Mouse (Mus musculus): ENCODE data around the gene Hfe. TPM values are rescaled to one million over a fixed set of nuclear protein-coding genes. Genes with fewer than 3 reads are reported as not detected.

Hfe gene
- polyA plus RNA-seq, 1 experiment from 2014 or later: 11.7 TPM

- 49% methylated on average over 15 of the region's 15 CpGs for WGBS
- Histone ChIP-seq H3K9me3 (replicated peaks; ENCODE audit: control insufficient read depth, low read length) (no peaks in the 10 kb centered on the region), H3K36me3 (ENCODE audit: control insufficient read depth, insufficient read depth) (no peaks in the 10 kb centered on the region), H3K4me2 (ENCODE audit: low read depth, low read length) (peak overlapping the region; percentile 29), H3K4me3 (ENCODE audit: low read length) (no peak overlapping the region), H3K27me3 (ENCODE audit: control insufficient read depth, insufficient read depth, low read length) (no peaks in the 10 kb centered on the region), H3K9ac (ENCODE audit: low read length) (no peak overlapping the region), H3K27ac (ENCODE audit: low read length) (0 out of 2 replicates have a peak overlapping the region, but pooled peaks have one; percentile 5), H3K4me1 (ENCODE audit: control insufficient read depth, insufficient read depth, low read length) (peaks cover 6% of the 10 kb centered on the region; the same call in 1 of the 2 replicates)
- no peak for ATAC-seq (replicated peaks; ENCODE audit: extremely low read depth, insufficient read depth, low FRiP score)
Observed at GRCm38 (mm10) chr13:23696061-23696474, 14.6 kb downstream of the Hfe start.

GRCm38 (mm10) chr13:23695514-23695913, 15.1 kb downstream of the Hfe start, which contains the start of gene Hist1h1t:
TSS of gene Hist1h1t (plus strand) at chr13:23695814.
- ATAC-seq (replicated peaks; ENCODE audit: extremely low read depth, insufficient read depth, low FRiP score): no peak
- Histone ChIP-seq H3K4me1 (ENCODE audit: control insufficient read depth, insufficient read depth, low read length) (peaks cover 6% of the 10 kb centered on the region; the same call in 1 of the 2 replicates), H3K4me3 (ENCODE audit: low read length) (no peak within 1 kb of the TSS), H3K4me2 (ENCODE audit: low read depth, low read length) (peak within 1 kb of the TSS; percentile 29), H3K27me3 (ENCODE audit: control insufficient read depth, insufficient read depth, low read length) (no peaks in the 10 kb centered on the region), H3K27ac (ENCODE audit: low read length) (0 out of 2 replicates have a peak within 1 kb of the TSS, but pooled peaks have one; percentile 5), H3K9me3 (replicated peaks; ENCODE audit: control insufficient read depth, low read length) (no peaks in the 10 kb centered on the region), H3K36me3 (ENCODE audit: control insufficient read depth, insufficient read depth) (no peaks in the 10 kb centered on the region), H3K9ac (ENCODE audit: low read length) (no peak within 1 kb of the TSS)
- WGBS: 48% methylated on average over 13 of the region's 13 CpGs

GRCm38 (mm10) chr13:23694956-23695355, 15.7 kb downstream of the Hfe start:
- no peaks in the 10 kb centered on the region for H3K9me3 ChIP-seq (replicated peaks; ENCODE audit: control insufficient read depth, low read length)
- H3K4me1 ChIP-seq (ENCODE audit: control insufficient read depth, insufficient read depth, low read length): peaks cover 6% of the 10 kb centered on the region; the same call in 1 of the 2 replicates
- no peaks in the 10 kb centered on the region for H3K36me3 ChIP-seq (ENCODE audit: control insufficient read depth, insufficient read depth)
- H3K9ac ChIP-seq (ENCODE audit: low read length): no peak overlapping the region
- no peak overlapping the region for H3K4me3 ChIP-seq (ENCODE audit: low read length)
- no peak overlapping the region for H3K4me2 ChIP-seq (ENCODE audit: low read depth, low read length)
- no peak overlapping the region for H3K27ac ChIP-seq (ENCODE audit: low read length)
- whole genome bisulfite sequencing: 90% methylated on average over 9 of the region's 9 CpGs
- ATAC-seq (replicated peaks; ENCODE audit: extremely low read depth, insufficient read depth, low FRiP score): no peak
- no peaks in the 10 kb centered on the region for H3K27me3 ChIP-seq (ENCODE audit: control insufficient read depth, insufficient read depth, low read length)

- no peaks in the 10 kb centered on the region for H3K27me3 ChIP-seq (ENCODE audit: control insufficient read depth, insufficient read depth, low read length)
- 73% methylated on average over 6 of the region's 6 CpGs for WGBS
Observed at GRCm38 (mm10) chr13:23693856-23694440, 16.7 kb downstream of the Hfe start.

GRCm38 (mm10) chr13:23689459-23689858, 21.2 kb downstream of the Hfe start:
- H3K4me2 ChIP-seq (ENCODE audit: low read depth, low read length): no peak overlapping the region
- no peaks in the 10 kb centered on the region for H3K9me3 ChIP-seq (replicated peaks; ENCODE audit: control insufficient read depth, low read length)
- no peak overlapping the region for H3K27ac ChIP-seq (ENCODE audit: low read length)
- H3K9ac ChIP-seq (ENCODE audit: low read length): no peak overlapping the region
- no peaks in the 10 kb centered on the region for H3K27me3 ChIP-seq (ENCODE audit: control insufficient read depth, insufficient read depth, low read length)
- no peak overlapping the region for H3K4me3 ChIP-seq (ENCODE audit: low read length)
- ATAC-seq (replicated peaks; ENCODE audit: extremely low read depth, insufficient read depth, low FRiP score): no peak
- peaks cover 10% of the 10 kb centered on the region; the same call in 1 of the 2 replicates for H3K4me1 ChIP-seq (ENCODE audit: control insufficient read depth, insufficient read depth, low read length)
- H3K36me3 ChIP-seq (ENCODE audit: control insufficient read depth, insufficient read depth): no peaks in the 10 kb centered on the region
- WGBS: 46% methylated on average over 2 of the region's 2 CpGs

More at GRCm38 (mm10) chr13:23693856-23694440, 16.7 kb downstream of the Hfe start:
- Histone ChIP-seq H3K4me2 (ENCODE audit: low read depth, low read length) (no peak overlapping the region), H3K4me1 (ENCODE audit: control insufficient read depth, insufficient read depth, low read length) (peaks cover 5% of the 10 kb centered on the region; the same call in 1 of the 2 replicates), H3K27ac (ENCODE audit: low read length) (no peak overlapping the region), H3K4me3 (ENCODE audit: low read length) (no peak overlapping the region), H3K9me3 (replicated peaks; ENCODE audit: control insufficient read depth, low read length) (no peaks in the 10 kb centered on the region), H3K36me3 (ENCODE audit: control insufficient read depth, insufficient read depth) (no peaks in the 10 kb centered on the region), H3K9ac (ENCODE audit: low read length) (no peak overlapping the region)
- ATAC-seq (replicated peaks; ENCODE audit: extremely low read depth, insufficient read depth, low FRiP score): no peak

- Histone ChIP-seq H3K9me3 (replicated peaks; ENCODE audit: control insufficient read depth, low read length) (no peaks in the 10 kb centered on the region), H3K9ac (ENCODE audit: low read length) (no peak overlapping the region), H3K4me3 (ENCODE audit: low read length) (no peak overlapping the region), H3K36me3 (ENCODE audit: control insufficient read depth, insufficient read depth) (no peaks in the 10 kb centered on the region), H3K27me3 (ENCODE audit: control insufficient read depth, insufficient read depth, low read length) (no peaks in the 10 kb centered on the region), H3K4me2 (ENCODE audit: low read depth, low read length) (no peak overlapping the region), H3K27ac (ENCODE audit: low read length) (no peak overlapping the region), H3K4me1 (ENCODE audit: control insufficient read depth, insufficient read depth, low read length) (peaks cover 10% of the 10 kb centered on the region; the same call in 1 of the 2 replicates)
- 92% methylated on average over 2 of the region's 2 CpGs for WGBS
- no peak for ATAC-seq (replicated peaks; ENCODE audit: extremely low read depth, insufficient read depth, low FRiP score)
Observed at GRCm38 (mm10) chr13:23688956-23689355, 21.7 kb downstream of the Hfe start.

GRCm38 (mm10) chr13:23687907-23688306, 22.7 kb downstream of the Hfe start:
- ATAC-seq (replicated peaks; ENCODE audit: extremely low read depth, insufficient read depth, low FRiP score): no peak
- peaks cover 12% of the 10 kb centered on the region for H3K4me1 ChIP-seq (ENCODE audit: control insufficient read depth, insufficient read depth, low read length)
- no peak overlapping the region for H3K27ac ChIP-seq (ENCODE audit: low read length)
- 91% methylated on average over 7 of the region's 7 CpGs for WGBS
- H3K9me3 ChIP-seq (replicated peaks; ENCODE audit: control insufficient read depth, low read length): no peaks in the 10 kb centered on the region
- no peaks in the 10 kb centered on the region for H3K36me3 ChIP-seq (ENCODE audit: control insufficient read depth, insufficient read depth)
- no peak overlapping the region for H3K4me2 ChIP-seq (ENCODE audit: low read depth, low read length)
- H3K9ac ChIP-seq (ENCODE audit: low read length): no peak overlapping the region
- H3K27me3 ChIP-seq (ENCODE audit: control insufficient read depth, insufficient read depth, low read length): no peaks in the 10 kb centered on the region
- no peak overlapping the region for H3K4me3 ChIP-seq (ENCODE audit: low read length)

- H3K36me3 ChIP-seq (ENCODE audit: control insufficient read depth, insufficient read depth): no peaks in the 10 kb centered on the region
- H3K9ac ChIP-seq (ENCODE audit: low read length): no peak overlapping the region
- no peaks in the 10 kb centered on the region for H3K27me3 ChIP-seq (ENCODE audit: control insufficient read depth, insufficient read depth, low read length)
- H3K9me3 ChIP-seq (replicated peaks; ENCODE audit: control insufficient read depth, low read length): no peaks in the 10 kb centered on the region
- ATAC-seq (replicated peaks; ENCODE audit: extremely low read depth, insufficient read depth, low FRiP score): no peak
- WGBS: 83% methylated on average over 4 of the region's 4 CpGs
- no peak overlapping the region for H3K27ac ChIP-seq (ENCODE audit: low read length)
- no peak overlapping the region for H3K4me2 ChIP-seq (ENCODE audit: low read depth, low read length)
- H3K4me1 ChIP-seq (ENCODE audit: control insufficient read depth, insufficient read depth, low read length): peaks cover 16% of the 10 kb centered on the region
- no peak overlapping the region for H3K4me3 ChIP-seq (ENCODE audit: low read length)
Observed at GRCm38 (mm10) chr13:23687181-23687580, 23.5 kb downstream of the Hfe start.

GRCm38 (mm10) chr13:23685966-23686365, 24.7 kb downstream of the Hfe start:
- WGBS: 44% methylated on average over 4 of the region's 4 CpGs
- H3K27me3 ChIP-seq (ENCODE audit: control insufficient read depth, insufficient read depth, low read length): no peaks in the 10 kb centered on the region
- peak overlapping the region; percentile 79; the same call in 1 of the 2 replicates for H3K9ac ChIP-seq (ENCODE audit: low read length)
- peak overlapping the region; percentile 61 for H3K4me3 ChIP-seq (ENCODE audit: low read length)
- ATAC-seq (replicated peaks; ENCODE audit: extremely low read depth, insufficient read depth, low FRiP score): no peak
- peak overlapping the region; percentile 97 for H3K27ac ChIP-seq (ENCODE audit: low read length)
- H3K4me1 ChIP-seq (ENCODE audit: control insufficient read depth, insufficient read depth, low read length): peaks cover 16% of the 10 kb centered on the region
- H3K4me2 ChIP-seq (ENCODE audit: low read depth, low read length): peak overlapping the region; percentile 90
- H3K36me3 ChIP-seq (ENCODE audit: control insufficient read depth, insufficient read depth): no peaks in the 10 kb centered on the region
- no peaks in the 10 kb centered on the region for H3K9me3 ChIP-seq (replicated peaks; ENCODE audit: control insufficient read depth, low read length)

Measured in heart, embryonic 16.5 days (tissue).